Comparison of ENCODE assay signal across 16 mouse cellular contexts in genomic region chr15:84669771-84670656, GRCm38 (mm10). TPM values are rescaled to one million over a fixed set of nuclear protein-coding genes. Genes with fewer than 3 reads are reported as not detected.
A peak's percentile ranks its signal among the peaks of the same experiment; 100 is the strongest.
DNase-seq lines count a peak whose midpoint lies in the region; ATAC-seq and TF ChIP-seq lines count a peak whose summit lies in the region.
"Had no signal": no experiment of that assay in that cellular context is flagged by ENCODE, and none has a peak within 500 bp of the region (broad histone marks: within the 10 kb centered on the region; RNA-seq: fewer than 3 reads in every experiment).

No protein-coding gene starts in this region.

- no peak for TF ChIP-seq CTCF in forebrain, postnatal 0 days (IDR thresholded peaks at IDR 0.05; ENCODE audit: low read depth)

- DNase-seq in forebrain, postnatal 0 days: peak; percentile 40
- DNase-seq in kidney, postnatal 10 days: peak; percentile 33
- no peak for DNase-seq in kidney, adult 9 months
- DNase-seq in right cerebral cortex, postnatal 25 days: peak; percentile 30
- no peak for DNase-seq in right cerebral cortex, postnatal 14 days
- DNase-seq in frontal cortex, postnatal 25 days (ENCODE audit: low spot score in 2 of 2): no peak
- DNase-seq: gastrocnemius, postnatal 25 days; lung, adult 18-20 months; lung, postnatal 4 days; thymus, adult 2 months had no signal

- H3K9ac ChIP-seq in forebrain, postnatal 0 days: no peak overlapping the region
- H3K9ac ChIP-seq in forebrain, embryonic 16.5 days (replicated peaks; ENCODE audit: low read depth, low read length): no peak overlapping the region
- H3K9ac ChIP-seq: heart, embryonic 13.5 days; hindbrain, embryonic 13.5 days; limb, embryonic 15.5 days; neural tube, embryonic 13.5 days had no signal

- H3K4me3 ChIP-seq in forebrain, postnatal 0 days (ENCODE audit: low read depth, low read length): no peak overlapping the region
- H3K4me3 ChIP-seq in forebrain, embryonic 16.5 days (replicated peaks; ENCODE audit: low read length): no peak overlapping the region
- H3K4me3 ChIP-seq: heart, embryonic 13.5 days; hindbrain, embryonic 13.5 days; limb, embryonic 15.5 days; neural tube, embryonic 13.5 days had no signal

- no peak overlapping the region for H3K27ac ChIP-seq in forebrain, postnatal 0 days (ENCODE audit: low read depth, low read length)
- H3K27ac ChIP-seq in forebrain, embryonic 16.5 days (ENCODE audit: low read length): no peak overlapping the region
- H3K27ac ChIP-seq: heart, embryonic 13.5 days; hindbrain, embryonic 13.5 days; limb, embryonic 15.5 days; neural tube, embryonic 13.5 days had no signal

- WGBS in forebrain, postnatal 0 days: 63% methylated on average over 23 of the region's 23 CpGs
- WGBS in forebrain, embryonic 16.5 days: 67% methylated on average over 23 of the region's 23 CpGs

- no peak overlapping the region for H3K4me2 ChIP-seq in forebrain, postnatal 0 days (ENCODE audit: low read depth)
- H3K4me2 ChIP-seq in forebrain, embryonic 16.5 days (ENCODE audit: low read length): no peak overlapping the region
- H3K4me2 ChIP-seq: heart, embryonic 13.5 days; hindbrain, embryonic 13.5 days; limb, embryonic 15.5 days; neural tube, embryonic 13.5 days had no signal

- no peaks in the 10 kb centered on the region for H3K9me3 ChIP-seq in forebrain, postnatal 0 days (ENCODE audit: low read length)
- no peaks in the 10 kb centered on the region for H3K9me3 ChIP-seq in forebrain, embryonic 16.5 days (ENCODE audit: control insufficient read depth, low read length)
- H3K9me3 ChIP-seq: heart, embryonic 13.5 days; hindbrain, embryonic 13.5 days; limb, embryonic 15.5 days; neural tube, embryonic 13.5 days had no signal

- no peaks in the 10 kb centered on the region for H3K36me3 ChIP-seq in forebrain, postnatal 0 days (ENCODE audit: insufficient read depth)
- no peaks in the 10 kb centered on the region for H3K36me3 ChIP-seq in forebrain, embryonic 16.5 days (ENCODE audit: control insufficient read depth, insufficient read depth)
- H3K36me3 ChIP-seq: heart, embryonic 13.5 days; hindbrain, embryonic 13.5 days; limb, embryonic 15.5 days; neural tube, embryonic 13.5 days had no signal

- peaks cover 5% of the 10 kb centered on the region; the same call in 1 of the 2 replicates for H3K4me1 ChIP-seq in forebrain, postnatal 0 days (ENCODE audit: insufficient read depth)
- peaks cover 11% of the 10 kb centered on the region; the same call in 1 of the 2 replicates for H3K4me1 ChIP-seq in forebrain, embryonic 16.5 days (replicated peaks; ENCODE audit: control insufficient read depth, insufficient read depth, low read length)

- H3K27me3 ChIP-seq in forebrain, postnatal 0 days (ENCODE audit: insufficient read depth, low read length): no peaks in the 10 kb centered on the region
- H3K27me3 ChIP-seq in forebrain, embryonic 16.5 days (replicated peaks; ENCODE audit: control insufficient read depth, insufficient read depth, low read length): no peaks in the 10 kb centered on the region
- H3K27me3 ChIP-seq: heart, embryonic 13.5 days; hindbrain, embryonic 13.5 days; limb, embryonic 15.5 days; neural tube, embryonic 13.5 days had no signal

- ATAC-seq in forebrain, postnatal 0 days: peak; percentile 20
- no peak for ATAC-seq in forebrain, embryonic 16.5 days
- ATAC-seq: activated CD4-positive, CD25-positive, alpha-beta regulatory T cell, adult 4 months had no signal

RNA-seq across cellular contexts. Expression of gene Prr5, which starts 0.6 kb away (rescaled TPM):
- total RNA-seq in forebrain, postnatal 0 days (2014; rRNA removed): 8.6 and 17.2 TPM in 2 replicates
- 17.8 and 28.2 TPM in 2 replicates for polyA plus RNA-seq in forebrain, postnatal 0 days (2015; fragmentation: Nextera tagmentation; extraction: Ambion mirVana)
- polyA plus RNA-seq in forebrain, embryonic 16.5 days (2015; fragmentation: Nextera tagmentation; extraction: Ambion mirVana): 11.1 and 16.4 TPM in 2 replicates
- polyA plus RNA-seq: activated CD4-positive, CD25-positive, alpha-beta regulatory T cell, adult 4 months had no signal

RNA-seq across cellular contexts. Expression of gene Arhgap8, which starts 49.8 kb away (rescaled TPM):
- total RNA-seq in forebrain, postnatal 0 days (2014; rRNA removed): 0.29 TPM in 1 of 2 replicates, not detected in the other
- 0.19 and 0.44 TPM in 2 replicates for polyA plus RNA-seq in forebrain, postnatal 0 days (2015; fragmentation: Nextera tagmentation; extraction: Ambion mirVana)
- polyA plus RNA-seq in forebrain, embryonic 16.5 days (2015; fragmentation: Nextera tagmentation; extraction: Ambion mirVana): 0.39 and 0.53 TPM in 2 replicates
- polyA plus RNA-seq: activated CD4-positive, CD25-positive, alpha-beta regulatory T cell, adult 4 months had no signal

Comparison
In these comparisons a context has a peak if more than half of its experiments do, and no peak if none do; other contexts are left out.
1. DNase-seq: peak in forebrain, postnatal 0 days (single experiment), kidney, postnatal 10 days (single experiment) and right cerebral cortex, postnatal 25 days (single experiment); none in kidney, adult 9 months (single experiment), right cerebral cortex, postnatal 14 days (single experiment) and frontal cortex, postnatal 25 days (0 of 2).